Mouse (Mus musculus): ENCODE measurements around the gene Hspbap1.

Gene Hspbap1

GRCm38 (mm10) chr16:35871898-35872297 is 101.7 kb downstream of the Hspbap1 start:
- DNase-seq (ENCODE audit: low read depth, low spot score): no peak

- no peak for DNase-seq (ENCODE audit: low read depth, low spot score)
Observed at GRCm38 (mm10) chr16:35872410-35873006, 102.3 kb downstream of the Hspbap1 start.

- DNase-seq (ENCODE audit: low read depth, low spot score): peak; percentile 63
Observed at GRCm38 (mm10) chr16:35874416-35874815, 104.2 kb downstream of the Hspbap1 start.

Data from 3T3-L1 (cell line).